Mouse (Mus musculus) A20 (cell line): ENCODE results near the gene Asb17.
"Not testable (repeated sequence)": the region's sequence is repeated elsewhere in the genome, so short reads cannot be mapped to it uniquely, and the experiment has no call there.

Experiments used
- DNase-seq: peaks from one replicate; pipeline ENCODE4 v3.0.0-alpha.2; 2011; ENCODE audit warnings: low read depth, low spot score

The Asb17 gene

DNA sequence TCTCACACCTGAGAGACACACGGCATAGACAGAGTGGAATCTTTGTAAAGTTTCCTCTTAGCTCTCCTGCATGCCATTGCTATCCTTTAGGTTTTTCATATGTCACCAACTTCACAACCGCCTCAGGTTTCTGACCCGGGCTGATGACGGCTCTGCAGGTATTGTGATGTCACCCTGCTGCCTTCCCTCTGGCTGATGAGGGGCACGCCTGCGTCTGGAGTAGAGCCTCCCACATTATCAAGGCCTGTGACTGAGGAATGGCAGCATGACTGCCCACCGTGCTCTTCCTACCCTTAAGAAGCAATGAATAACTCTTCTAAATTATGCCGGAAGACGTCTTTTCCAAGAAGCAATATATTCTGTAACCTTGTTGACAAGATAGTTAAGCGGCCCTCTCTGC lies at the start of gene Asb17:
Asb17 (plus strand) TSS at position 180 of the 400 bp plus-strand sequence.
- DNase-seq: no peak

DNA sequence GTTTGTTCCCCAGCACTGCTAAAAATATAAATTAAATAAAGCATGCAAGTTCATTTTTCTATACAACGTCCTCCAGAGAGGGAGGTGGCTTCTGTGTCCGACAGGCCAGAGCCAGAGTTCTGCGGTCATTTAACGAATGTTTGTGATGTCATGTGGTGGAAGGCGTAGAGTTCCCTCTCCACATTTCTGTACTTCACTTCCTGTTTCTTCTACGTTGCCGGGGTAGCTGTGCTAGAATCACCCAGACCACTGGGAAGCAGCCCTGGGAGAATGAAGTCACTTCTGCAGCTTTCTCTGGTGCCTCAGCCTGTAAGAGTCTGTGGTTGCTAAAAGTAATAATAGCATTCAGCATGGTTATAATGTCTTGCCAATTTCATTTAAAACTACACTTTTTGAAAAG lies 46.4 kb upstream of the Asb17 start:
- no peak for DNase-seq

DNA sequence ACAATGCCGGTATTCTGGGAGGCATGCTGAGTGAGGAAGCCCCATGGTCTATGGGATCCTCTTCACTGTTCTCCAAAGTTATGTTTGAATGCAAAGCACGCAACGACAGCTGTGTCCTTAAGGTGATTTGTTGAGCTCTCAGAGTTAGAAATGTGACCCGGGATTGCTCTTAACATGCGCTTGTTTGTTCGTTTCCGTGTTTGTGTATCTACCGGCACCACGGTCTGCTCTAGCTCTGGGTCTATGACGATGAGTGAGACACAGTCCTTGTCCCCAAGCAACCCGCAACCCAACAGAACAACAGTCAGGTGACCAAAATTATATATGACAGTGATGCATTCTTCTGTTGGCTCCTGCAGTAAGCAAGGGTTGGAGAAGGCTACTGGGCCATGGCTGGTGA lies 44.4 kb upstream of the Asb17 start:
- DNase-seq: no peak

DNA sequence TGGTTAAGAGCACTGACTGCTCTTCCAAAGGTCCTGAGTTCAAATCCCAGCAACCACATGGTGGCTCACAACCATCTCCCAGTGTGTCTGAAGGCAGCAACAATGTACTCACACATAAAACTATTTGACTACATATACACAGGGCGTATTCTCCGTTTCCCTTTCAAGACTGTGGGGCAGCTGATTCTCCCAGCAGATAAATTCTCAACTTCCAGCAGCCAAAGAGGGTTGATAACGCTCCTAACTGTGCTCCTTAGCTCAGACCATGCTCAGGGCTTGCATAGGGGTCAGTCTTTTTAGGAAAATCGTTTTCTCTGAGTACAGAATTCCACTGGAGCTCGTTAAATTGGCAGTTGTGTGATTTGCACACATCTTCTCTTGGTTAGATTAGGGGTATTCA lies 43.3 kb upstream of the Asb17 start:
- DNase-seq: no peak

DNA sequence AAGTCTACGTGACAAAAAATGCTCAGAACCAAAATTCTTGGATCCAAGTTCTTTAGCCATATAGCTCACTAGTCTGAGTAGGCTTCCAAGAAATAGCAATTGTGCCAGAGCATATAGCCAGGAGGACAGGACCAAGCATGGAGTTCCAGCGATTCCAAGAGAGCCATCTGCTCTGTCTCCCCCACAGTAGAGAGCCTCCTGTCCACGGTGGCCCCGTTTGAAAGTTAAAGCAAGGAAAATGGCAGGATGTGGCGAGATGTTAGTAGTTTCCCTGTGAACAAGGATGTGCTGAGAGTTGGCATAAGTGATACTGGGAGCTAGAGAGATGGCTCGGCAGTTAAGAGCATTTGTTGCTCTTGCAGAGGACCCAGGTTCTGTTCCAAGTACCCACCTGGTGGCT lies 42.5 kb upstream of the Asb17 start:
- DNase-seq: no peak

DNA sequence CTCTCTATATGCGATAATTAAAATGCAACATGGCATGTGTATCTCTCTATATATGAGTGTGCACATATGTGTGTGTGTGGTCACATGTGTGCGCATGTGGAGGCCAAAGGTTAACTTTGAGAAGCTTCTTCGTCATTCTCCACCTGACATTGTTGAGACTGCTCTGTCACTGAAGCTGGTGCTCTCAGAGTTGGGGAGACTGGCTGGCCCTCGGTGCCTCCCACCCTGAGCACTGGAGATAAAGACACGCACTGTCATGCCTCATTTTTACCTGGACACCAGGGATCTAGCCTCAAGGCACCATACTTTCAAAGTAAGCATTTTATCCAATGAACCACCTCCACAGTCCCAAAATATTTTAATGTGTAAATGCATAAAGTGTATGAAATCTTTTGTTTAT lies 41.4 kb upstream of the Asb17 start:
- no peak for DNase-seq

DNA sequence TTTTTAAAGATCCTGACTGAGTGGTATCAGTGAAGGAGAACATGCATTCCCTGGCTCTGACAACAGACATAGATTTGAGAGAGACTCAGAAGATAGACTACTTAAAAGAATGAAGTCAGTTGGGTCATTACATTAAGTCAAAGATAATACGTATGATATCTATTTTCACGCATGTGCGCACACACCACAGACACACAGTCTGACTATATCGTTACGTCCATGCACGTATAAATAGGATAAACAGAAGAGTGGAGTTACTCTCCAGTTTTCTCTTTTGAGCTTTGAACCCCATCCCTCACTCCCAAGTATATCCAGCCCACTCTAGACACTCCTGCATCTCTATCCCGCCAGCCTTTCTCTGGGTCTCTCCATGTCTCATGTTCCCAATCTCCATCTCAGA lies 40.0 kb upstream of the Asb17 start:
- no peak for DNase-seq

DNA sequence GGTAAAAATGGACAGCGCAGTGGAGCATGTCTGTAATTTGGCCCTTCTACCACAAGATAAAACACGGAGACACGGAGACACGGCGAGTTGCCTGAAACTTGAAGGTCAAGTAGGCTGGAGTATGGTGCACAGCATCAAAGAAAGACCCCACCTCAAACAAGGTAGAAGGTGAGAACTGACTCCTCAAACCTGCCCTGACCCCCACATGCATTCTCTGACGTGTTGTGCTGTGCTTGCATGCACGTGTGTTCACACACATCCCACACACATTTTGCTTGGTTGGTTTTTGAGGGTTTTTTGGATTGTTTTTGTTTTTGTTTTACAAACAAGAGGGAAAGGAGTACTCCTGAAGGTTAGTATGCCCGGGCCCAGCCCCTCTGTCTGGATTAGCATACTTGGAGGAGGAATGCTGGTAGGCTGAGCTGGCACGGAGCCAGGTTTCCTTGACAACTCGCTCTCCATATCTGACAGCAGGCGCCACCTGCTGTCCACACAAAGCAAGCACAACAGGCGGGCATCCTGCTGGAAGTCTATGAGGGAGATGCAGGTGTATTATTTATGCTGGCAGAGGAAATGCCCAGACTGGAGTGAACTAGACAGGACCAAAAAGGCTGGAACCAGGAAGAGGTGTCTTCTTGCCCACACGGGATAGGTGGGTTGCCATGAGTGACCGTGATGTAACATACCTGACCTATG lies 37.8 kb upstream of the Asb17 start:
- DNase-seq: peak; percentile 78

DNA sequence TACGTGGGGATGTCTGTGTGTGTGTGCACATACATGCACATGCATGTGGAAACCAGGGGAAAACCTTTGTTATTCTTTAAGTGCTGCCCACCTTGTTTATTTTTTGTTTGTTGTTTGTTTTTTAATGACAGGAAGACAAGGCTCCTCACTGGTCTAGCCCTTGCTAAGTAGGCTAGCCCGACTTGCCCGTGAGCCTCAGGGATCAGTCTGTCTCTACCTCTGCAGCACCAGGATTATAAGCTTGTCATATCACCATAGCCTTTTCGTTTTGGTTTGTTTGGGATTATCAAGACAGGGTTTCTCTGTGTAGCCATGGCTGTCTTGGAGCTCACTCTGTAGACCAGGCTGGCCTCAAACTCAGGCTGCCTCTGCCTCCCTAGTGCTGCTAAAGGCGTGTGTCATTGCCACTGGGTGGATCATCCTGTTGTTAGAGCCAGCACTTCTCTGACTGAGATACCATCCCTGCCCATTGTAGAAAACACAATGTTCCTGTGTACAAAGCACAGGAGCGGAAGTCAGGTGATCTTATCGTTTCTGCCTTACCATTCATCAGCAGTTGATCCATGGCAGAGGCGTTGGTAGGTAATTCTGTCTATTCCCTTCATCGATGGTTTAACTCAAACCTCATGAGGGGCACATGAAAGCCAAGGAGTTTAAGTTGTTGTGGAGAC lies 37.1 kb upstream of the Asb17 start:
- DNase-seq: no peak

DNA sequence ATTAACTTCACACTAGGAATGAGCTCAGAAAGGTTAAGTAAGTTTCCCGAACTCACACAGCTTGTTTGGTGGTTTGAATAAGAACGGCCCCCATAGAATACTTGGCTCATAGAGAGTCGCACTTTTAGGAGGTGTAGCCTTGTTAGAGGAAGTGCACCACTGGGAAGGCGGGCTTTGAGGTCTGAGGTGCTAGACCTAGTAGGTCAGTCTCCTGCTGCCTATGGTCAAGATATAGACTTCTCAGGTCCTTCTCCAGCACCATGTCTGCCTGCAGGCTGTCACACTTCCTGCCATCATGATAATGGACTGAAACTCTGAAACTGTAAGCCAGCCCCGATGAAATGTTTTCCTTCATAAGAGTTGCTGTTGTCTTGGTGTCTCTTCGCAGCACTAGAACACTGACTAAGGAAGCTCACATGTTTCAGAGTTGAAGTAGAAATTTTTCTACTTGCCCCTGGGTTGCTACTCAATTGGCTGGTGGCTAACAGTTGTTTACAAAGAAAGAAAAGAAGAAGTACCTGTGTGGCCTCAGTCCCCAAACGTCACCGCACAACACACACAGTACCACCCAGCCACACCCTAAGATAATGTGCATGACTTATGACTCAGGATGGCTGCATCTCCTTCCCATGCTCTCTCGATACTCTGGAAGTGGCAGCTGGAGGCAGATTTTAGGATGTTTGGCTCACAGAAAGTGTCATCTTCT lies 36.4 kb upstream of the Asb17 start:
- no peak for DNase-seq

DNA sequence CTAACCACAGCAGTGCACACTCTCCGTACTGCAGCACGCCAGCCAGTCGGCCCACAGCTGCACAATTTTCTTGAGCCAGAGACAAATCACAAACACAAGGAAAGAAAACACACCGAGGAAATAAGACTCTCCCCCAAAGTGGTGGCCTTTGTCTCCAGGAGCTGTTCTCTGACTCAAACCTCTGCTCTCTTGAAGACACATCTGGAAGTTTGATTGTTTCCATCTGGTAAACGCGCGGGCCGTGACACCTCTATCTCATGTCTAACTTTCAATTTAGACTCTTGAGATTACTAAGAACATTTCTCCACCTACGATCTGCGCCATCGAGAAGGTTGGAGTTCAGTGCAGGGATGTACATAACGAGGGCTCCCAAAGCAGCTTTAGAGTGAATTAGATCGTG lies 35.6 kb upstream of the Asb17 start:
- no peak for DNase-seq

DNA sequence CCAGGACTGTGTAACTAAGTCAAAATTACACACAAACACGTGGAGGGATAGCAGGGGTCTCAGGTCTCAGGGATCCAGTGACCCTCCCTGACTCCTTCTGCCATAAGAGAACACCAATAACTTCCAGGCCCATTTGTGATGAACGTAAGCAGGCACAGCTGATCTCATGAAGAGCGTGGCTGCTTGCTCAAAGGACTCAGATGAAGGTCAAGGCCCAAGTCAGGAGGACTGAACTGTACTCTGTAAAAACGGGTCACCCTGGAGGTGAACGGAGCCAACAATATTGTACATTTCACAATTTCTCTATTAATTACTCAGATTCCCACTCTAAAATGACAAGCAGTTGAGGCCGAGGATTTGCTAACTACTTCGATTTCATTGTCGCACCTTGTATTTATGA lies 30.0 kb upstream of the Asb17 start:
- DNase-seq: no peak

DNA sequence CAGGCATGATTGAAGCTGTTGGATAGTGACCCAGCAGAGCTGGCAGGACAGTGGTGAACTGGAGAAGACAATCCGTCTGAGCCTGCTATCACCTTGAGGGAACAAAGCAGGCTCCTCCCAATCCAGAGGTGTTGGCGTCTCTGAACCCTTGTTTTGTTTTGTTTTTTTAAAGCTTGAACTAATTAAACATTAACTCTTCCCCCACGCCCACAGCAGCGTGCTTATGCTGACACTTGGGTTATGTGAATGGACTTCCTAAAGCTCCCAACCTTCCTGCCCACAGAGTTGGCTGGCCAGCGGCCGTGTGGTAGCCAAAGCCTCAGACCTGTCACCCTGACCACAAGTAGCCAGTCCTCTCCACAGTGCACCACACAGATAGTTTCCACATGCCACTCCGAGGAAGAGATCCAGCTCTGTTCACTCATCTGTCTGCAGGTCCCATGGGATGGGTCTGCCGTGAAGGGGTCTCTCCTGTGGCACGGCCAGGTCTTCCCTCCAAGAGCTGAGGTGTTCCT lies 26.6 kb upstream of the Asb17 start:
- DNase-seq: no peak

DNA sequence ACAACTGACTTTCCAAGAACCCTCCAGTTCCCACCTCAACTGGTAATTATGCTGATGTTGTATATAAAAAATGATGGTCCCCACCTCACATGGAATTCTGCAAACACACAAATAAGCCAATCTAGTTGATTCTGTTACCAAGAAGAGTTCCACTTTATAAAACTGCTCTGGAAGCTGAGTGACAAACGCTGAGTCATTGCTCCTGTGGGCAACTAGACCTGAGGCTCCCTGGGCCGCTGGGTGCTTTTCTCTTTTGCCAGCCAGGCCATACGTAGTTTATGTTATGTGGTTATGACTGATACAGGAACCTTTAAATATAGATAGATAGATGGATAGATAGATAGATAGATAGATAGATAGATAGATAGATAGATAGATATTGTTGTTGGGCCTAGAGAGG lies 25.3 kb upstream of the Asb17 start:
- DNase-seq: no peak

DNA sequence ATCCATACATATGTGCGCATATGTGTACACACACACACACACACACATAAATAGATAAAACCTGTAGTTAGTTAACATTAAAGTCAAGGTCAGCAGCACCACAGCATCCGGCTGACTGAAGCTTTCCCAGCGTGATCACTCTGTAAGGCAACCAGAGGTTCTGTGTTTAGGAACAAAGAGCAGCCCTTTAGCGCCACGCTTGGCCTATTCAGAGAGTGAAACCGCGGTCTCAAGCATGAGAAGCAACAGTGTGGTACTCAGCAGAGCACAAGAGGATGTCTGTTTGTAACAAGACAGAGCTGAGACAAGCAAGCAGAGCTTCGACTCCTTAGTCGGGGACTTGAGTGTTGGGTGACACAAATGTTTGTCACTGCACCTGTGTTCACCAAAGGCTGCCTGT lies 24.6 kb upstream of the Asb17 start:
- DNase-seq: no peak

DNA sequence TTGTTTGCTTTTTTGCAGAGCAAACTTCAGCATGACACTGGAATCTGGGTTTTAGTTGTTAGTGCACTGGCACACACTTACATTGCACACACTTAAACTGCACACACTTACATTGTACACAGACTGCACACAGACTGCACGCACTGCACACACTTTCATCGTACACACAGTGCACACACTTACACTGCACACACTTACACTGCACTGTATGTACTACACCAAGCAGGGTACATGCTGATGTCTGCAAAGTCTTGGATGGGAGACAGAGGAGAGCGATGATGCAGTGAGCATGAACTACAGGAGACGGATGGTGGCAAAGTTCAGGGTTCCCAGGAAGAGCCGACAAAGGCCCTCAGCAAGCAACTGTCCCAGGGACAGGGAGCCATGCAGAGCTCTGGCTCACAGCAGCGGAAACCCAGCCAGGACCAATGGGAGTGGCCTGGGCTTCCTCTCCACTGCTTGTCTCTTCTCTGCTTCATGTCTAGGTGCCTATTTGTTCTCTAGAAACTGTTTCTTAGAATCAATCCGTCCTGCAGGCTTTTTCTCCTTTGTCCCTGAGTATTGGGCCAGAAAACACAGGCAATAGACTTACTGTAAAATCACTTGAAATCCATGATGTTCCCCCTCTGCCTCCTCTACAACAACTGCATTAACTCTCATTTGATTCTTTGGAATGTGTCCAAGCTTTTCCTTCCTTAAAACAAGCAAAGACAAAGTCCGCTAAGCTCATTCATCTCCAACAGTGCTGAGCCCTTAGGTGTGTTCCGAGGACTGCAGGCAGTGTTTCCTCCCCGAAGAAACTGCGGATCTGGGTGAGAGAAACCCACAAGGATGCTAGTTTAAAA lies 20.1 kb upstream of the Asb17 start:
- no peak for DNase-seq

DNA sequence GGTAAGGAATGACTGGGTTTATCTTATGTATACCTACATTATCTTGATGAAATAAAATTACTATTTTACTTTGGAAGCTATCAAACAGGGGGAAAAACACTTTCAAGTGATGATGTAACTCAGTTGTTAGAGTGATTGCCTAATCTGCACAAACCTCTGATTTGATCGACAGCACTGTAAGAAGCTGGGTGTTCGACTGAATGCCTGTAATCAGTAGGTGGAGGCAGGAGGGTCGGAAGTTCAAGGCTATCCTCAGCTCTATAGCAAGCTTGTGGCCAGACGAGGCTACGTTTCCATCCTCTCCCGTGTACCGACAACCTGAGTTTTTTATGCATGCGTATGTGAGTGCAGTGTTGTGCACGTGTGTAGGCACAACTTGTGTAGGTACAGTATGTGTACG lies 18.8 kb upstream of the Asb17 start:
- no peak for DNase-seq

DNA sequence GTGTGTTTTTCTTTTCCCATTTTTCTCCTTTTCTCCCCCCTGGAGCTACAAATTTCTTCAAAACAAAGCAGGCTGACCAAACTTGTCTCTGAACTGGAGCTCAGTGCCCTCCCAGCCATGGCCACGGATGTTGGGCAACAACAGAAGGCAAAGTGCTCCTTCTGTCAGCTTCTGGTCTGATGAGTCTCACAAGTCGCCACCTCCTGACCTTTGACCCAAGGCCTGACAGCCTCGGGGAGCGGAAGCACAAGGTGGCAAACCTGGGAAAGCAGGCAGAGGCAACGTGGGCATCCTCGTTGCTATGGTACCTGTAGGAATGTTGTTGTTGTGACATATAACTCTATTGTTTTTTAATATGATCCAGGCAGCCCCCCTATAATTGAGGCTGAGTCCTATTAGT lies 17.4 kb upstream of the Asb17 start:
- no peak for DNase-seq

DNA sequence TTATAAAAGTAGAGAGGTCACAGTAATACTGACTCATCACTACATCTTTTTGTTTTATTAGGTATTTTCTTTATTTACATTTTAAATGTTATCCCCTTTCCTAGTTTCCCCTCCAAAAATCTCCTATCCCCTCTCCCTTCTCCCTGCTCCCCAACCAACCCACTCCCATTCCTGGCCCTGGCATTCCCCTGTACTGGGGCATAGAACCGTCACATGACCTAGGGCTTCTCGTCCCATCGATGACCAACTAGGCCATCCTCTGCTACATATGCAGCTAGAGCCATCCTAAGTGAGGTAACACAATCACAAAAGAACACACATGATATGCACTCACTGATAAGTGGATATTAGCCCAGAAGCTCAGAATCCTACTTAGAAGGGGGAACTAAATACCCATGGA lies 14.2 kb upstream of the Asb17 start:
- not testable (repeated sequence) for DNase-seq

DNA sequence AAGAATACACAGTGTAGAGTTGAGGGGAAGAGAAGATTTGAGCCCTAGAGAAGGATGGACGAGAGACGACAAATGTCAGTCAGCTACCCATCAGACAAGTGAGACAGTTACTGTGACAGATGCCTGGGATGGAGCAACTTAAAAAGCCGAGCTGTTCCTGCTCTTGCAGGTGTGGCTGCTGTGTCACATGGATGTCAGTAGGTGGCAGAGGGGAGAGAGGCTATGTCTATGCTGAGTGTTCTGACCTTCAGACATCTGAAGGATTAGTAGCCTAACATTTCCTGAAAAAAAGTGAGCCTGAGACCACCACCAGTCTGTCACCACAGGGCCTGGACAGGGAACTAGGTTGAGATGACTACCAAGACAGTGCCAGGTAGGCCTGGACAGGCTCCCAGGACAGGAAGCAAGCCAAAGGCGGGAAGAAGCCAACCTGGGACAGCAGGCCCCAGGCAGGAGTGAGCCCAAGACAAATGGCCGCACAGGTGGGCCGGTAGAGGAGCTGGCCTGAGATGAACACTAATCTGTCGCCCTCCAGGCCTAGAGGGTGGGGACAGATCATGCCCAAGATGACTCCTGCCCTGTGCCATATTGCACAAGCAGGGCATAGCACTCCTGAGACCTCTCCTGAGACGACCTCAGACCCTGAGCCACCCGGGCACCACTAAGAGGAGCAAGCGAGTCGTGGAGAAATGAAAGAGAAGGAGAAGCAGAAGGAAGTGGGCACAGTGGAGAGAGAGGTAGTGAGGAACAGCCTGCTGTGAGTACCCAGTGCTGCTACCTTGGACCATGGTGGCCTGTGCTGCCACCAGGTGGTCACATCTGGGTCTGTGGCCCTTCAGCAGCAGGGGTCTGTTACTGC lies 12.8 kb upstream of the Asb17 start:
- DNase-seq: peak; percentile 64
